Mouse (Mus musculus): ENCODE results near the gene Atg4a-ps.

DNA sequence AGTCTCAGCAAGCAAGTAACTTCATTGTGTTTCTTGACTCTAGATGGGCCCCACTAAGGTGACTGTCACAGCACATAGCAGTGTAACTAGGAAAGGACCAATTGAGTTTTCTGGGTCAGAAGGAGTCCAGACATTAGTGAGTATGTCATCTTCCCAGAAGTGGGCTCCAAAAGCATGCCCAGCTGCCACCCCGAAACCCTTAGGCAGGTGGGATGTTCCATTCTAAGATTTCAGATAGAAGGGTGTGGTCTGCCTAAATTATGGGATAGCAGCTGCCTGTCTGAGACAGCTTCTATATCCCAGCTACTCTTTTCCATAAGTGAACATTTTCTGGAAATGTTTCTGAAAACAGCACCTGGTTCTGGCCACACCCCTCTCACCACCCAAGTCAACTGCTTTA lies 11.6 kb downstream of the Atg4a-ps start:
- TF ChIP-seq POLR2A (IDR thresholded peaks at IDR 0.05; ENCODE audit: low read depth, low read length) (no peak), CTCF (IDR thresholded peaks at IDR 0.05; ENCODE audit: extremely low read depth, insufficient read length, insufficient replicate concordance, low read depth, low read length) (no peak)

Measured in small intestine, adult 2 months (tissue).